ENCODE assay signal across 9 mouse cellular contexts in genomic region chr3:84889648-84890047, GRCm38 (mm10).
A peak's percentile ranks its signal among the peaks of the same experiment; 100 is the strongest.
DNase-seq lines count a peak whose midpoint lies in the region; ATAC-seq and TF ChIP-seq lines count a peak whose summit lies in the region.
"Had no signal": no experiment of that assay in that cellular context is flagged by ENCODE, and none has a peak within 500 bp of the region (broad histone marks: within the 10 kb centered on the region; RNA-seq: fewer than 3 reads in every experiment).

No protein-coding gene starts in this region.

- H3K79me2 ChIP-seq in liver, adult 2 months (ENCODE audit: control insufficient read depth, insufficient read depth, low read length) = no peaks in the 10 kb centered on the region

- WGBS in forebrain, embryonic 13.5 days = 74% methylated on average over 1 of the region's 1 CpGs
- 86% methylated on average over 1 of the region's 1 CpGs for WGBS in forebrain, embryonic 16.5 days
- 65% methylated on average over 1 of the region's 1 CpGs for WGBS in liver, adult 2 months
- WGBS in stomach, embryonic 14.5 days = 38% methylated on average over 1 of the region's 1 CpGs

- H3K36me3 ChIP-seq in forebrain, embryonic 13.5 days (ENCODE audit: poor library complexity, severe bottlenecking) = no peaks in the 10 kb centered on the region
- no peaks in the 10 kb centered on the region for H3K36me3 ChIP-seq in forebrain, embryonic 16.5 days (ENCODE audit: control insufficient read depth, insufficient read depth)
- H3K36me3 ChIP-seq in liver, adult 2 months (ENCODE audit: control insufficient read depth, insufficient read depth, low read length) = no peaks in the 10 kb centered on the region; the same call in 1 of the 2 replicates
- no peaks in the 10 kb centered on the region for H3K36me3 ChIP-seq in stomach, embryonic 14.5 days (ENCODE audit: control insufficient read depth, insufficient read depth, low read length)

- no peak overlapping the region for H3K4me3 ChIP-seq in forebrain, embryonic 13.5 days
- H3K4me3 ChIP-seq in forebrain, embryonic 16.5 days (replicated peaks; ENCODE audit: low read length) = no peak overlapping the region
- no peak overlapping the region for H3K4me3 ChIP-seq in liver, adult 2 months (ENCODE audit: insufficient read depth, low read depth, low read length)
- H3K4me3 ChIP-seq in stomach, embryonic 14.5 days (ENCODE audit: low read depth, low read length) = no peak overlapping the region
- H3K4me3 ChIP-seq: erythroblast, embryonic 14.5 days had no signal

- H3K9me3 ChIP-seq in forebrain, embryonic 13.5 days (replicated peaks) = no peaks in the 10 kb centered on the region
- no peaks in the 10 kb centered on the region for H3K9me3 ChIP-seq in forebrain, embryonic 16.5 days (ENCODE audit: control insufficient read depth, low read length)
- H3K9me3 ChIP-seq in stomach, embryonic 14.5 days (ENCODE audit: control insufficient read depth, low read depth, low read length) = no peaks in the 10 kb centered on the region

- TF ChIP-seq POLR2A in liver, adult 2 months (IDR thresholded peaks at IDR 0.05; ENCODE audit: extremely low read depth, insufficient read depth, low read length) = no peak

- H3K4me1 ChIP-seq in forebrain, embryonic 13.5 days = no peaks in the 10 kb centered on the region
- H3K4me1 ChIP-seq in forebrain, embryonic 16.5 days (replicated peaks; ENCODE audit: control insufficient read depth, insufficient read depth, low read length) = no peaks in the 10 kb centered on the region
- H3K4me1 ChIP-seq in liver, adult 2 months (ENCODE audit: control insufficient read depth, insufficient read depth, low read length) = no peaks in the 10 kb centered on the region
- no peaks in the 10 kb centered on the region for H3K4me1 ChIP-seq in stomach, embryonic 14.5 days (ENCODE audit: control insufficient read depth, insufficient read depth, low read length)

- no peak overlapping the region for H3K4me2 ChIP-seq in forebrain, embryonic 13.5 days
- no peak overlapping the region for H3K4me2 ChIP-seq in forebrain, embryonic 16.5 days (ENCODE audit: low read length)
- no peak overlapping the region for H3K4me2 ChIP-seq in stomach, embryonic 14.5 days (replicated peaks; ENCODE audit: low read depth, low read length)

- TF ChIP-seq CTCF in liver, adult 2 months (IDR thresholded peaks at IDR 0.05; ENCODE audit: low read depth, low read length) = no peak

- no peaks in the 10 kb centered on the region for H3K27me3 ChIP-seq in forebrain, embryonic 13.5 days
- no peaks in the 10 kb centered on the region for H3K27me3 ChIP-seq in forebrain, embryonic 16.5 days (replicated peaks; ENCODE audit: control insufficient read depth, insufficient read depth, low read length)
- no peaks in the 10 kb centered on the region for H3K27me3 ChIP-seq in liver, adult 2 months (ENCODE audit: control insufficient read depth, insufficient read depth, low read length)
- H3K27me3 ChIP-seq in stomach, embryonic 14.5 days (ENCODE audit: control insufficient read depth, insufficient read depth, low read length) = no peaks in the 10 kb centered on the region

- DNase-seq in liver, adult 2 months (ENCODE audit: extremely low read depth, low read depth, low spot score) = peak; percentile 29
- DNase-seq in liver = no peak
- DNase-seq in testis, postnatal 10 days (ENCODE audit: low spot score) = no peak
- DNase-seq in ovary, postnatal 36 days (ENCODE audit: low spot score) = no peak

- H3K27ac ChIP-seq in forebrain, embryonic 13.5 days = no peak overlapping the region
- H3K27ac ChIP-seq in forebrain, embryonic 16.5 days (ENCODE audit: low read length) = no peak overlapping the region
- H3K27ac ChIP-seq in liver, adult 2 months (replicated peaks; ENCODE audit: insufficient read depth, low read depth, low read length) = no peak overlapping the region
- no peak overlapping the region for H3K27ac ChIP-seq in stomach, embryonic 14.5 days (ENCODE audit: low read length)

- H3K9ac ChIP-seq in forebrain, embryonic 13.5 days = no peak overlapping the region
- H3K9ac ChIP-seq in forebrain, embryonic 16.5 days (replicated peaks; ENCODE audit: low read depth, low read length) = no peak overlapping the region
- no peak overlapping the region for H3K9ac ChIP-seq in liver, adult 2 months (ENCODE audit: low read depth, low read length)
- H3K9ac ChIP-seq in stomach, embryonic 14.5 days (replicated peaks; ENCODE audit: low read depth, low read length) = no peak overlapping the region

- ATAC-seq in forebrain, embryonic 13.5 days = 0 out of 2 replicates have a peak, but pooled peaks have one; percentile 33
- no peak for ATAC-seq in forebrain, embryonic 16.5 days
- peak; percentile 22; the same call in 1 of the 2 replicates for ATAC-seq in granulocyte monocyte progenitor cell, adult 5-6 weeks (replicated peaks; ENCODE audit: poor library complexity, severe bottlenecking)
- 0 out of 2 replicates have a peak, but pooled peaks have one; percentile 46 for ATAC-seq in stomach, embryonic 14.5 days (ENCODE audit: insufficient number of reproducible peaks, insufficient read depth, low FRiP score, low read depth)
